Mouse (Mus musculus) cerebellum, adult 9-11 months (tissue): ENCODE measurements around the gene Jun.

Source experiments
- DNase-seq: peaks from one replicate; pipeline ENCODE4 v3.0.0; 2022

The Jun gene

DNA sequence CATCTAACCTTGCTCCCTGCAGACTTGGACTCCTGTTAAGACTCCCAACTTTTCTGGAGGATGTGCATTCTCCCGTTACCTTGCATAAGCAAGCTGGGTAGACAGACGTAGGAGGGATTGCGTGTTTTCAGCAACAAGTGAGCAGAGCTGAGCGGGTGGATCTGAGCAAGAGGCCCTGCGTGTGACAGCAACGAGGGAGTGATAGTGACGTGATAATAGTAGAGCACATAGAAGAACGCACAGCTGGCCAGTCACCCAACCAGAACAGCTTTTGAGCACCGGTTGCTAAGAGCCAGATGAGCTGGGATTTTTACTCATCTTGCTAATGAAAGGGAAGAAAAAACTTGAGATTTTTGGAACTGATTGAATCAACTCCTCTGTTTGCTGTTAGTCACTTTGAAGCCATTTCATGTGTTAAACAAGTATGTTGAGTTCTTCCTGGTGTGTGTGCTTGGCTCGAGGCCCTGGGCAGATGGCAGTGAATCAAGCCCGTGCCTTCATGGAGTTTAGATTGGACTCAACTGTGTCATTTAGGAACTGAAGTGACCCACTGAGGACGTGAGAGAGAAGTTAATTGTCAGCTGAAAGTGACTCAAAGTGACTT, 28.6 kb downstream of the Jun start:
- no peak for DNase-seq

DNA sequence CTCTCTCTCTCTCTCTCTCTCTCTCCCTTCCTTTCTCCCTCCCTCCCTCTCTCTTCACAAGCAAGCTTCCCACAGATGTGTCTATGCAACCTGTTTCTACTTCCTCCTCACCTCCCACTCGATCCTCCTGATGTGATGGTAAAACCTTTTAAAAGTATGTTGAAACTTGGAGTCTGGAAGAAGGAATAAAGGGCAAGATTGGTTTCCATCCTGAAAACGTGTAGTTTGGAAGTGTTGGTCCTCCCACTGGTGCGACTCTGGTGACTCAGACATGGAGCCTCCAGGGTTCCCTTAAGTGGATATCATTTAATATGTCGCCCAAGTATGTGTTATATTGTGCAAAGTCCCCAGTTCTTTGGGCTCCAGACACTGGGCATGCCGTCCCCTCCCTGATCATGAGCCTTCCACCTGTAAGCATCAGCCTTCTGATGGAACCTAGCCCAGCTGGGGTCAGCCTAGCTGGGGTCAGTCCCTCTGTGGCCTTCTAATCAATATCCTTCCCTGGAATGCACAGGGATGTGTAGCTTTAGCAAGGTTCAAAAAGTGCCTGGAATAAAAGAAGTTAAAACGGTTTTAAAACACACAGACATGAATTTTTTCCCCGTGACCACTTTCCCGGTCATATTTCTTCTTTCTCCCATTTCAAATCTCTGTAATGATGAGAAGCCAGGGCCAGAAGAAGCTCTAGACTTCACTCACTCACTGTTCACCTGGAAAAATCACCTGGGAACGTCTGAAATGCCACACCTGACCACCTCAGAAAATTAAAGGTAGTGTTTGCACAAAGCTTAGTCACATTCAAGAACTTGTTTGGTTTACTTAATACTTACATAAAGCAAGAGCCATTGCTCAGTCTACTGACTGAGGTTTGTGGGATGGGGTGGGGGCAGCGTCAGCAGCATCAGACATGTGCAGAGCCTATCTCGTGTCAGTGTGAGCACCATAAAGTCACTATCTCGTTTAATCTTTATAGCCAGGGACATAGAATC, 30.1 kb downstream of the Jun start:
- no peak for DNase-seq

DNA sequence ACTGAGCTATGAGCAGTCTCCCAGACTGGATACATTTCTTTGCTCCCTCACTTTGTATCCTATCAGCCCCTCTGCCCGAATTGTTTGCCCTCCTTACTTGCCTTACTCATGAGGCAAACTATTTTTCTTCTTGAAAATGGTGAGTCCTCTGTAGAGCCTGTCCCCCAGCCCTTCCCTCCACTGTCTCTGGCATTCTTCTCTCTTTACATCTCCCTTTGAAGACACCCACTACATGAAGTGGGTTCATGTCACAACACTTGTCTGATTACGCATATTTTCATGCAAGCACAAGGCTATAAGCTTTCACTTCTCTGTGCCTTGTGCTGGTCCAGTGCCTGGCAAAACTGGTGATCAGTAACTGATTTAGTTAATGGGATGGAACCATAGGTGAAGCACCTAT, 31.8 kb downstream of the Jun start:
- no peak for DNase-seq

DNA sequence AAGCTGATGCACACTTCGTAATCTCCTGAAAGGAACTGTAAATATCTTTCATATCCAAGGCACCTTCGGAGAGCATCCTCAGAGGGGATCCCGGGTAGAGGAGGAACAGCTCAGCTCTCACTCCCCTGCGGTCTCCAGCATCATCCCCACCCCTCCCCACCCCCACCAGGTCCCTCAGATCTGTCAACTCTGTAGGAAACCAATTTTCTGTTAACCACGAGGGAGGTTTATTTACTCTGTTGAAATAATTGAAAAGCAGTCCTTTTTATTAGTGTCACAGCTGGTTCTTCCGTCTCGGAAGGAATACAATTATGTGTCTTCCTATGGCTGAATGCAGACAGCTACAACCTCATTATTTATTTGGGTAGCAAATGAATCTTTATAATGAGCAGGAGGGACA, 33.8 kb downstream of the Jun start:
- DNase-seq = no peak

DNA sequence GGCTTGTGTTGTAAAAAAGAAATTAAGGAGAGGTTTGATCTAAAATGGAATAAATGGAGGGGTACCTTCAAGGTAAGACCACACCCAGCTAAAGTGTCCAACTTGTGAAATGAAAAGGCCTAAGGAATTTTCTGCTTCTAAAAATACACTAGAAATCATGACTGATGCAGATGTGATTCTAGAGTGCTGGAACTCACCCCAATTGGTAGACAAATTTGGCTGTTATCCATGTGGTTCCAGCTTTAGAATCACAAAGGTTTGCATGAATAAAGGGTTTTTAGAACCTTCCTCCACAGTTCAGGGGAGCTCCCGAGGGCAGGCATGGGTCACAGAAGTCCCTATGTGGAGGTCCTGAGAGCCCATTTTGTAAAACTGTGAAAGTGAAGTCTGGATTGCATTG, 39.3 kb downstream of the Jun start:
- DNase-seq = no peak

DNA sequence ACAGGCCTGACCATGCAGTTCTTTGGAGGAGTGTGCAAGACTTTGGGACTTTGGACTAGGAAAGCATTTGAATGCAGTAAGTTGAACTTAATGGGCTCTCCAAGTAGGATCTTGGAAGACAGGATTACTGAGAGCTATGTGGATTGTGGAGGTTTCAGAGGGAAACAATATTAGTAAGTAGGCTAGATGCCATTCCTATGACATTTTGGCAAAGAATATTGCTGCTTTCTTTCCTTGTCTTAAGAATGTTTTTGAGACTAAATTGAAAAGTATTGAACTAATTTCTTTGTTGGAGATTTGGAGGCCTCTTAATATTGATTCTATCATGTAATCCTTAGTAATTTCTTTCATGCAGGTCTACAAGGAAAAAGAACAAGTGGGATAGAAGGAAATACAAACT, 39.8 kb downstream of the Jun start:
- no peak for DNase-seq

DNA sequence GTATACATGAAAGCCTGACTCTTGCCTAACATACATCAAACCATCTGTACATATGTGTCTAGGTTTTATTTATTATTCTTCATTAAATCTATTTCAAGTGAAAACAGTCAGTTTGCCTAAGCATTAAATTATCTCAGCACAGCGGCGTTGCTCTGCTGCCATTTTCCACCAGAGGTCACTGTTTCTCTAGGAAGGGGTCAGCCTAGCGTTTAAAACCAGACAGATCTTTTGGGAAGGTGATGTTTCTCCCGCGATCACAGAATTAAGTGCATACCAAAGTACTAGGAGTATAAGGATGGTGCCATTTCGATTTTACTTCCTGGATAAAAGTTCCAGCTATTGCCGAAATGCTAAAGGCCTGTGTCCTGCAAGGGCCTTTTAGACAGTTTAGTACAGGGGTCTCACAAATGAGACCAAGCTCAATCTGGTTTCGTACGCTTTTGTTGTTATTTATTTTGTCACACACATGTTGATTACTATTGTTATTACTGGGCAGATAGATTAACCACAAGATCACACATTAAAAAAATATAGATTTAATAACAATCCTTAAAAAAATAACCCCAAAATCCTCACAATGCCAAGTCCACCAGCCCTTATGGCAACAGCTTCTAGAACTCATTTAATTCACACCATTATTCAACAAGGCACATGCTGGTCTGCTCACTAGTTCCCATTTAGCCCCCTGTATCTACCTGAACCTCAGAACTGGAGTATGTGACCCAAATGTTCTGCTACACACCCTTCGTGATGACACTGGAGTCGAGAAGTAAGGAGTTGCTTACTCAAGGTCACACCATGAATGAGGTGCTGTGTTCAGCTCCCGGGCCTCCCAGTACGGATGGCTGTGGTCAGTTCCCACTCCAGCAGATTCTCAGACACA, 43.6 kb downstream of the Jun start:
- DNase-seq = peak; percentile 52

DNA sequence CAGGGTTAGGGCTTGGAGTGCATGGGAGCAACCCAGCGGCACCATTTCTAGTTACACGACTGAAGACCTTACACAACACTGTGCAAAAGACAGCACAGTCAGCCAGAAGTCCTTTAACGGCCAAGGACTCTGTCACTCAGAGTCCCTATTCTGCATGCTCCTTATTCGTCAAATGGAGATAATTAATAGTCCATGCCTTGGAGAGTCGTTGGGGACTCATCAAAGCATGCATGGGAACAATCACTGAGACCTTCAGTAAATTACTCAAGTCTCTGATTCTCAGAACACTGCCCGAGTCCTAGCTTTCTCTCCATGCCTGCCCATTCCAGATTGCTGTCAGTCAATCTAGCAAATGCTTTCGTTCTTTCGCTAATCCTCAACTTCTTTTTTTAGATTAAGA, 44.3 kb downstream of the Jun start:
- DNase-seq = no peak

DNA sequence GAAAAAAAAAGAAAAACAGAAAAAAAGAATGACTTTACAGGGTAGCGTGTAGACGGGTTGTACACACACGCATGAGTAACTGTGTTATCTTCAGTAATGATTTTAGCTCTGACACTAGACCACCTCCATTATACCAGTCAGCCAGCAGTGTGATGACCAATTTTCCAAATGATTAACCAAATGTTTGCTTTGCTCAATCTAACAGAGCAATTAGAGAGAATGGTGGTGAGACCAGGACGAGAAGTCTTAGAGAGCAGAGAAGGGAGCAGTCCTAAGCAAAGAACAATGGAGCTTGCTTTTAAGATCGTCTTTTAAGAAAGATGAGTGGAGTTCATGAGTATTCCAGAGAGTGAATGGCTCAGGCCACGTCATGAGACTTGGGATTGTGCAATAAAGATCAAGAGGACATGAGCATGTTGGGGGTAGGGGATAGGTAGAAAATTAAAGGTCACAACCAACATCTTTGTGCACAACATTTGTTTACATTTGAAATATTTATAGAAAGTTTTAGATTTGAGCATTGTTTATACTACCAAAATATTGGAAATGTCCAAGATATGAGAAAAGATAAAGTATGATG, 46.7 kb downstream of the Jun start:
- DNase-seq = no peak

DNA sequence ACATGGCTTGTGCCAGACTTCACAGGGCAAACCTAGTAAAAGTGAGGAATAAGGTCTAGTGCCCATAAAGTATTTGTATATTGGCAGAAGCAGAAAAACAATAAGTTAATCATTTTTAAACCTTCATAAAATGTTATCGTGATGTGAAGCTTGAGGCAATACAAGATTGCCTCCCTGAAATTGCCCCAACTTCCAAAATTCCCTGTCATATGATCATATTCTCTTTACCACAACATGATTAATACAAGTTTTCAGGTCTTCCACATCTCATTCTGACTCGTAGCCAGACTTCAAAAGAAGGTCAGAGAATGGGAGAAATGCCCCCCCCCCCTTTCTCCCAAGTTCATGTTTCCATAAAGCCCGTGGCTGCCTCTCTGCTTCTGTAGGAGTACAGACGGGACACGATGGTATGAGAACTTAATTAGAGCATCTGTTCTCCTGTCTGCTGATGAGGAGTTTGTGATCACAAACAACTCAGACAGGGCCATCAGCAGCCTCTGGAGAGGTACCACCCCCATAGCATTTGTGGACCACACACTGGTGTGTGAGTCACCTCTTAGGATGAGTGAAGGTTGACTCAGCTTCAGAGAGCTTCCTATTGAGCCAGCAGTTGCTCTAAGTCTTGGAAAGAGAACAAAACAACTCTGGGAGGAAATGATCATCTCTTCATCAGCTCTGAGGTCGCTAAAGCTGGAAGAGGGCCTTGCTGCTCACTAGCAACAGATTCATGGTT, 50.8 kb downstream of the Jun start:
- DNase-seq = no peak

DNA sequence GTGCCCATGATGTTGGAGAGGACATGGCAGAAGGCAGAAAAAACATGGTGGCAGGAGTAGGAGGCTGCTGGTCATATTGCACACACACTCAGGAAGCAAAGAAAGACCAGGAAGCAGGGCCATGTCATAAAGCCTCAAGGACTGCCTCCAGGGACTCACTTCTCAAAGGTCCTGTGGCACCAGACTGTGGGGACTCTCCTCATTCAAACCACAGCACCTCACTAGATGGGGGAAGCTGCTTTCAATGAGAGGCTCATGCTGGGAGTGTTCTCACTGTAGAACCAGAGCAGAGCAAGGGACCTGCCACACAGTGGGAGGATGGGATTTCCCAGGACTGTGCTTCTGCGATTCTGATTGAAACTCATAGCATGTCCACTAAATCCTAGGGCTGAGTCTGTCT, 51.9 kb downstream of the Jun start:
- DNase-seq = no peak

DNA sequence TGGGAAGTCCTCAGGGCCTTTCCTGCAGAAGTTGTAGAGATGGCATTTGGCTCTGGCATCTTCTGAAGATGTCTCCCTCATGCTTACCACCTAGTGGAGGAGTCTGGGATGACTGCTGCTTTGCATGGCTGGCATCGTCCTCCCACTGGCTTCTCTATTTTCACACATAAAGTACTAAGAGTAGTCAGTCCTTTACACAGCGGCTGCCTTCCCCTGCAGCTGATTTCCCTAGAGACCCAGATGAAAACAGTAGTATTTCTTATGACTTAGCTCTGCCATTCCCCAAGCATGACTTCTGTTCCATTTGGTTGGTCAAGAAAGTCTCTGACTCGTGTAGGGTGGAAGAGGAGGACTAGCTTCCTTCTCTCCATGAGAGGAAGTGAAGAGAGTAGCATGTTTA, 52.8 kb downstream of the Jun start:
- no peak for DNase-seq
